Mouse (Mus musculus): Measurements from ENCODE around the gene Shroom3. TPM values are rescaled to one million over a fixed set of nuclear protein-coding genes. Genes with fewer than 3 reads are reported as not detected.

Gene Shroom3
- polyA plus RNA-seq, 1 experiment from 2014 or later: 2.3 TPM

DNA sequence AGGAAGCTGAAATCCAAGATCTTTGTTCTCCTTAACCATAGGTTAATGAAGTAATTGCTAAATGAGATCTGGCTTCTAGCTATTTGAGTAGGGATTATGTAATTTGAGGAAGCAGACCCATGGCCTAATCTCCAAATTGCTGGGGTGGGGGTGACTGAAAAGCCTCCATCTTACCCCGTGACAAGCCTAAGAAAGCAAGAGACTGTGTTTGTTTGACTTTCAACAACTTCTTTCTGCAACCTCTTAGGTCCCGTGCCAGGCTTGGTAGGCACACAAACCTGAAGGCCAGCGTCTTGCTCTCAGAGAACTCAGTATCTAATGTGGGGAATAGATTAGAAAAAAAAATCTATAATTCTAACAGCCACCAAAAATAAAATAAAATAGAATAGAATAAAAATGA, 138.1 kb downstream of the Shroom3 start:
- WGBS: 80% methylated on average over 3 of the region's 3 CpGs
- Histone ChIP-seq H3K27me3 (ENCODE audit: control insufficient read depth, insufficient read depth, low read length) (no peaks in the 10 kb centered on the region), H3K4me1 (replicated peaks; ENCODE audit: control insufficient read depth, insufficient read depth, low read length) (0 out of 2 replicates have a peak, but pooled peaks cover 4% of the 10 kb centered on the region)

DNA sequence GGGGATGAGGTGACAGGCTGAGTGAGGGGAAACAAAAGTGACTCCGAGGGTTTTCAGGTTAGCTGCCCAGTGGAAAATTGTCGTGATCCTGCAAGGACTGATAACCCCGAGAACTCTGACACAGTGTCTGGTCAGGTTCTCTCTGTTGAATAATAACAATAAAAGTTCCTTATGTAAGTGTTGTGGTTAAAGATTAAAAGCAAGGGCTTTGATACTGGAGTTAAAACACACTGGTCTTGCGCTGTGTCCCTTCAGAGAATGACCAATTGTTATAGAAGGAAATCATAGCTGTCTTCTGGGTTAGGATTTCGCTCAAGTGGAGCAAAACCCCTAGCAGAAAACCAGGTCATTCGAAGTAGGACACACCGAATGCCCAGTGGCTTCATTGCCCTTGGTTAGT, 140.3 kb downstream of the Shroom3 start:
- Histone ChIP-seq H3K36me3 (replicated peaks; ENCODE audit: control insufficient read depth, insufficient read depth) (no peaks in the 10 kb centered on the region), H3K4me3 (replicated peaks; ENCODE audit: low read length) (no peak overlapping the region), H3K27ac (no peak overlapping the region), H3K9me3 (ENCODE audit: control insufficient read depth, low read length) (no peaks in the 10 kb centered on the region), H3K27me3 (ENCODE audit: control insufficient read depth, insufficient read depth, low read length) (no peaks in the 10 kb centered on the region), H3K4me2 (replicated peaks) (no peak overlapping the region), H3K4me1 (replicated peaks; ENCODE audit: control insufficient read depth, insufficient read depth, low read length) (0 out of 2 replicates have a peak, but pooled peaks cover 4% of the 10 kb centered on the region), H3K9ac (no peak overlapping the region)
- 72% methylated on average over 7 of the region's 7 CpGs for WGBS
- DNase-seq (ENCODE audit: low spot score): no peak
- ATAC-seq (ENCODE audit: low FRiP score): no peak

More for the DNA sequence above, 138.1 kb downstream of the Shroom3 start:
- Histone ChIP-seq H3K4me3 (replicated peaks; ENCODE audit: low read length) (no peak overlapping the region), H3K4me2 (replicated peaks) (no peak overlapping the region), H3K9me3 (ENCODE audit: control insufficient read depth, low read length) (no peaks in the 10 kb centered on the region), H3K36me3 (replicated peaks; ENCODE audit: control insufficient read depth, insufficient read depth) (no peaks in the 10 kb centered on the region), H3K27ac (no peak overlapping the region), H3K9ac (no peak overlapping the region)
- DNase-seq (ENCODE audit: low spot score) (no peak), ATAC-seq (ENCODE audit: low FRiP score) (no peak)

DNA sequence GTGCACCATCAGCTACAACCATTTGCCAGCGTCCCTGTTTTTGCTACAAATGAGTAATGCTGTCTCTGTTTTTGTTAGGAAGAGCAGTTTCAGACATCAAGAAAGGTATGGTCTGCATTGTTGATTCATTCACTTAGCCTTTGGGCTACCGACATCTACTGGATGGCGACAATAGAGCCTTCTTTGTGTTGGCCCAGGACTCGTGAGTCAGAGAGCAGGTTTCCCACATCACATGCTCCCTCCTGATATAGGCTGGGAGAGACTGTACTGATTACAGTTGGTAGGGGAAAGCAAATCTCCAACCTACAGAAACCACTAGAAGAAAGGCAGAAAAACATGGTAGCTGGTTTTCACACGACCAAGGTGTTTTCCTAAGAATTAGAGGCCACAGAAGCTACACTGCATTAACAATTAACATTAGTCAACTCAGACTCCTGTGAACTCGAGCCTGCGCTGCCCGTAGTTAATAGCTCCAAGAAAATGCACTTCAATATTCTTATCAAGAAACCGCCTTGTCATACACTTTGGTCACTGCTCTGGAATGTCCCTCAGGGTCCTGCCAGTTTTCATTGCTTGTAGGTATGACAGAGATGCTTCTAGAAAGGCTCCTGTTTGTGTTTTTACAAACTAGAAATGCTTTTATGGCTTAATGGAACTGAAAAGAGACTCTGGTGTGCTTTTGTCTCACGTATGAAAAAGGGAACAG, 141.2 kb downstream of the Shroom3 start:
- Histone ChIP-seq H3K27ac (no peak overlapping the region), H3K9me3 (ENCODE audit: control insufficient read depth, low read length) (no peaks in the 10 kb centered on the region), H3K36me3 (replicated peaks; ENCODE audit: control insufficient read depth, insufficient read depth) (no peaks in the 10 kb centered on the region), H3K27me3 (ENCODE audit: control insufficient read depth, insufficient read depth, low read length) (no peaks in the 10 kb centered on the region), H3K4me1 (replicated peaks; ENCODE audit: control insufficient read depth, insufficient read depth, low read length) (0 out of 2 replicates have a peak, but pooled peaks cover 4% of the 10 kb centered on the region), H3K9ac (no peak overlapping the region), H3K4me3 (replicated peaks; ENCODE audit: low read length) (no peak overlapping the region), H3K4me2 (replicated peaks) (no peak overlapping the region)
- no peak for ATAC-seq (ENCODE audit: low FRiP score)
- WGBS: 78% methylated on average over 10 of the region's 10 CpGs
- DNase-seq (ENCODE audit: low spot score): no peak

DNA sequence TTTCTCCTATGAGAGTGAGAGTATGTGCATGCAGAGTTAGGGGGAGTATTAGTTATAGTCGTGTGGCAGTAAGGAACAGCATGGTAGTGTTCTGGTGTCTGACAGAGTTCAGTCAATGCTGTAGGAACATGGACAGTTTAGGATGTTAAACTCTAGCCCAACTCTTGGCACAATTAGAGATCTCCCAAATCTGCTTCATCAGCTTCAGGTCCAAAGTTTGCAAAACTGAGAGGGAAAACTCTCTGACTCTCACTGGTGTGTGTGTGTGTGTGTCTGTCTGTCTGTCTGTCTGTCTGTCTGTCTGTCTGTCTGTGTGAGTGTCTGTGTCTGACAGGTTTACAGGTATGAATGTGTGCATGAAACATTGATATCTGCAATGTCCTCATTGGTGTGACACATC, 147.2 kb downstream of the Shroom3 start:
- Histone ChIP-seq H3K4me2 (replicated peaks) (no peak overlapping the region), H3K36me3 (replicated peaks; ENCODE audit: control insufficient read depth, insufficient read depth) (no peaks in the 10 kb centered on the region), H3K27me3 (ENCODE audit: control insufficient read depth, insufficient read depth, low read length) (no peaks in the 10 kb centered on the region), H3K4me1 (replicated peaks; ENCODE audit: control insufficient read depth, insufficient read depth, low read length) (no peaks in the 10 kb centered on the region), H3K27ac (no peak overlapping the region), H3K4me3 (replicated peaks; ENCODE audit: low read length) (no peak overlapping the region), H3K9ac (no peak overlapping the region), H3K9me3 (ENCODE audit: control insufficient read depth, low read length) (no peaks in the 10 kb centered on the region)
- WGBS: 86% methylated on average over 1 of the region's 1 CpGs
- ATAC-seq (ENCODE audit: low FRiP score): no peak
- DNase-seq (ENCODE audit: low spot score): no peak

DNA sequence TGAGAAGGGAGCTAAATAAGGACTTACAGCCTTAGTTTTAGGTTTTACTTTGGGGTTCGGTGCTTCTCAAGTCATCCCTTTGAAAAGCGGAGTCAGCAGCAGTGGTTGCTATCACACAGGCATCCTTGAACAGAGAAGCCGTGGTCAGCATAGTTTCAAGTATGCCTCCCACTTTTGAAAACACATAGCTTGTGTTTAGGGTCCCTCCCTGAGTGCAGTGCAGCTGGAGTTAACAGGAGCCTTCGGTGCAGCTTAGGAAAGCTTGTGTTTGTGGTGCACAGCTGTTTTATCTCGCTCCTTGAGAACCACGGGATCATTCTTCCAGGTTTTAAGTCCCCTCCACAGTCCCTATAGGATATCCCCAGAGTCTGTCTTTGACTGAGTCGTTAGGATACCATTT, 151.3 kb downstream of the Shroom3 start:
- Histone ChIP-seq H3K9me3 (ENCODE audit: control insufficient read depth, low read length) (no peaks in the 10 kb centered on the region), H3K4me1 (replicated peaks; ENCODE audit: control insufficient read depth, insufficient read depth, low read length) (no peaks in the 10 kb centered on the region), H3K27ac (no peak overlapping the region), H3K4me3 (replicated peaks; ENCODE audit: low read length) (no peak overlapping the region), H3K36me3 (replicated peaks; ENCODE audit: control insufficient read depth, insufficient read depth) (no peaks in the 10 kb centered on the region), H3K9ac (no peak overlapping the region), H3K27me3 (ENCODE audit: control insufficient read depth, insufficient read depth, low read length) (no peaks in the 10 kb centered on the region), H3K4me2 (replicated peaks) (no peak overlapping the region)
- WGBS: 72% methylated on average over 7 of the region's 7 CpGs
- ATAC-seq (ENCODE audit: low FRiP score): no peak
- DNase-seq (ENCODE audit: low spot score): no peak

DNA sequence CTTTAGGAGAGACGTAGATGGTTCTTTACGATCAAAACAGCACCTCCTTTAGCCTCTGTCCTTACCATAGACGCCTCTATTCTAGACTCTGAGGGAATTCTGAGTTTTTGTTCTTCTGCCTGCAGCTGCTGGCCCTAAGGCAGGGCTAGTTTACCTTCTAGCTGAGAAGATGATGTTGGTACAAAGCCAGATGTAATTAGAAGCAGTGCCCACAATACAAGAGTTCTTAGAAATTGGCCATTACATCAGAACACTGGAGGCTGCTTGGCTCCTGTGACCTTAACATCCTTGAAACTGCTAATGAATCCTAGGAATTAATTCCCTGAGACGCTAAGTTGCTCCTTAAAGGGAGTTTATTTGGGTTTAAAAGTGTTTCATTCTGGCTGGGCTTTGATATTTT, 154.1 kb downstream of the Shroom3 start:
- Histone ChIP-seq H3K36me3 (replicated peaks; ENCODE audit: control insufficient read depth, insufficient read depth) (no peaks in the 10 kb centered on the region), H3K27ac (no peak overlapping the region), H3K4me1 (replicated peaks; ENCODE audit: control insufficient read depth, insufficient read depth, low read length) (no peaks in the 10 kb centered on the region), H3K27me3 (ENCODE audit: control insufficient read depth, insufficient read depth, low read length) (no peaks in the 10 kb centered on the region), H3K4me2 (replicated peaks) (no peak overlapping the region), H3K9me3 (ENCODE audit: control insufficient read depth, low read length) (no peaks in the 10 kb centered on the region), H3K4me3 (replicated peaks; ENCODE audit: low read length) (no peak overlapping the region), H3K9ac (no peak overlapping the region)
- ATAC-seq (ENCODE audit: low FRiP score): no peak
- WGBS: 82% methylated on average over 4 of the region's 4 CpGs
- DNase-seq (ENCODE audit: low spot score): no peak

DNA sequence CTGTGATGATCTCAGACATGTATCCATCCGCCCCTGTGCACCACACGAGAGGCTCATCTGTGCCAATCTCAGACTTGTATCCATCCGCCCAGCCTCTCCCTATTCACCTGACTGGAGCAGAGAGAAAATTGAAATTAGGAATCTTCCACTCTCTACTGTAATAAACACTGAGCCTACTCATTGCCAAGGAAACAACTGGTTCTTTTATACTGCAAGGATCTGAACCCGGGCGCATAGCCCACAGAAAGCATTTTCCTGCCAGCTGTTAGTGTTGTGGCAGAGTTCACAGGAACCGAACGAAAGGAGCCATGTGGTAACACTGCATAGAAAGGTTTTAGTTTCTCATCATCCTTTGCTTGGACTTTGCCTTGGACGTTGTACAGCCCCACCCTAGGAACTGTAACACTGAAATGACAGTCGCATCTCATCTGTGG, 155.1 kb downstream of the Shroom3 start:
- ATAC-seq (ENCODE audit: low FRiP score): peak; percentile 17; the same call in 1 of the 2 replicates

DNA sequence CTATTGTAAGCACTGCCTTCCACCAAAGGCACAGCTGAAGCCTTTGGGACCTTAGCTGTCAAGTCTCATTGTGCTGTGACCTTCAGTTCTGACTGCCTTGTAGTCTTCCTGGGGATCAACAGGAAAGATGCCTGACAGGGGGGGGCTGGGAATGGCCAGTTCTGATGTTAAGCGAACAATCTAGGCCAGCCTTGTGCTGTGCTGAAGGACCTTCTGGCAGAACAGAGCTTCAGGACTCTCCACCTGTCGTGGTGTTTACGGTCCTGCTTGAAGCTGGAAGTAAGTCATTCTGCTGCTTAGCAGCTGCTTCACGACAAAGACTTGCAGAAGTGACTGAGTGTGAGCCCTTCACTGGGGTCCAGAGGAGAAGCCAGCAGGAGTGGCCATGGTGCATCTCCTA, 156.1 kb downstream of the Shroom3 start:
- no peak overlapping the region for H3K4me3 ChIP-seq (replicated peaks; ENCODE audit: low read length)
- no peak overlapping the region for H3K4me2 ChIP-seq (replicated peaks)
- H3K9me3 ChIP-seq (ENCODE audit: control insufficient read depth, low read length): no peaks in the 10 kb centered on the region
- H3K4me1 ChIP-seq (replicated peaks; ENCODE audit: control insufficient read depth, insufficient read depth, low read length): peaks cover 7% of the 10 kb centered on the region
- no peak for DNase-seq (ENCODE audit: low spot score)
- no peaks in the 10 kb centered on the region for H3K27me3 ChIP-seq (ENCODE audit: control insufficient read depth, insufficient read depth, low read length)
- ATAC-seq (ENCODE audit: low FRiP score): no peak
- H3K27ac ChIP-seq: no peak overlapping the region
- no peaks in the 10 kb centered on the region for H3K36me3 ChIP-seq (replicated peaks; ENCODE audit: control insufficient read depth, insufficient read depth)
- WGBS: 70% methylated on average over 4 of the region's 4 CpGs
- no peak overlapping the region for H3K9ac ChIP-seq

More for the DNA sequence above, 155.1 kb downstream of the Shroom3 start:
- no peaks in the 10 kb centered on the region for H3K4me1 ChIP-seq (replicated peaks; ENCODE audit: control insufficient read depth, insufficient read depth, low read length)
- no peak for DNase-seq (ENCODE audit: low spot score)
- H3K27ac ChIP-seq: no peak overlapping the region
- no peaks in the 10 kb centered on the region for H3K36me3 ChIP-seq (replicated peaks; ENCODE audit: control insufficient read depth, insufficient read depth)
- H3K4me3 ChIP-seq (replicated peaks; ENCODE audit: low read length): no peak overlapping the region
- no peaks in the 10 kb centered on the region for H3K9me3 ChIP-seq (ENCODE audit: control insufficient read depth, low read length)
- no peak overlapping the region for H3K4me2 ChIP-seq (replicated peaks)
- no peaks in the 10 kb centered on the region for H3K27me3 ChIP-seq (ENCODE audit: control insufficient read depth, insufficient read depth, low read length)
- 83% methylated on average over 9 of the region's 9 CpGs for WGBS
- no peak overlapping the region for H3K9ac ChIP-seq

DNA sequence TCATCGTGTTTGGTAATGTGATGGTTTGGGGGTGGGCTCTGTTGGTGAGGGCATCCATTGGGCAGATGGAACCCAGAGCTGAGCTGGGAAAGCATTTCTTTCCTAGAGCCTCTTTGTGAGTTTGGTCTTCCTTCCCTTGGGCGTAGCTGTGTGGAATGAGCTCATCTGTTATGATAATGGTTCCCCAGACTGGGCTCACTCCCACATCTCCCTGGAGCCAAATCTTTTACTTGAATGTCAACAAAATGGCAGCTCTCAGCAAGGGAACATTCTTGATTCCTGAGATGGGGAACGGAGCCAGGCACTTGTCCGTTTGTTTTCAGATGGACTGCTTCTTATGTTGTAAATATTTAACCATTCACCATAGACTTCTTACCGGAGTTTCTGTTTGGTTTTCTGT, 158.2 kb downstream of the Shroom3 start:
- H3K4me1 ChIP-seq (replicated peaks; ENCODE audit: control insufficient read depth, insufficient read depth, low read length): peaks cover 12% of the 10 kb centered on the region
- H3K27me3 ChIP-seq (ENCODE audit: control insufficient read depth, insufficient read depth, low read length): no peaks in the 10 kb centered on the region
- WGBS: 45% methylated on average over 5 of the region's 5 CpGs
- no peak overlapping the region for H3K4me3 ChIP-seq (replicated peaks; ENCODE audit: low read length)
- no peak overlapping the region for H3K4me2 ChIP-seq (replicated peaks)
- no peaks in the 10 kb centered on the region for H3K36me3 ChIP-seq (replicated peaks; ENCODE audit: control insufficient read depth, insufficient read depth)
- H3K9ac ChIP-seq: no peak overlapping the region
- ATAC-seq (ENCODE audit: low FRiP score) (peak; percentile 51; the same call in 1 of the 2 replicates), DNase-seq (ENCODE audit: low spot score) (peak; percentile 42)
- no peak overlapping the region for H3K27ac ChIP-seq
- no peaks in the 10 kb centered on the region for H3K9me3 ChIP-seq (ENCODE audit: control insufficient read depth, low read length)

Measured in hindbrain, embryonic 14.5 days (tissue).